Mouse (Mus musculus): ENCODE data around the gene Dcun1d2. TPM values are rescaled to one million over a fixed set of nuclear protein-coding genes. Genes with fewer than 3 reads are reported as not detected.

The Dcun1d2 gene
- polyA plus RNA-seq, 1 experiment from 2014 or later: 11.1 TPM

DNA sequence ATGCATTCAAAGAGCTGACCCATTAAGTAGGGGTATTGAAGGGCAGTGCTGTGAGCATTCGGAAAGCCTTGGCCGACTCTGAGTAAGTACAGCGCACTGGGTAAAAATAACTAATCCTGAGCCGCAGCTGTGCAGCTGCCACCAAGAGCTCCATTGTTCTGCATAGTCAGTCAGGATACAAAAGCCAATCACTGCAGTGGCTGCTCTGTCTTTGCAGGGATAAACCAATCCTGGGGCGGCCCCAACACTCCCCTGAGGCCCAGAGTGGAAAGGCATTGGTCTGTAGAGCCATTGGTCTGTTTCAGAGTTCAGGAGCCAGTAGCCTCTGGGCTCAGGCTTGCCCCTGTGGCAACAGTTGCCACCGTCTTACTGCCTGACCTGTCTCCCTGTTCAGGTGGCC is 61.6 kb downstream of the Dcun1d2 start:
- Histone ChIP-seq H3K9ac (no peak overlapping the region), H3K9me3 (replicated peaks) (no peaks in the 10 kb centered on the region), H3K4me3 (replicated peaks) (no peak overlapping the region), H3K4me2 (no peak overlapping the region), H3K27me3 (peaks cover 29% of the 10 kb centered on the region), H3K36me3 (no peaks in the 10 kb centered on the region), H3K27ac (no peak overlapping the region), H3K4me1 (replicated peaks) (no peaks in the 10 kb centered on the region)
- no peak for DNase-seq
- WGBS (ENCODE audit: insufficient replicate concordance): 64% methylated on average over 6 of the region's 6 CpGs
- no peak for ATAC-seq (ENCODE audit: low read depth)

DNA sequence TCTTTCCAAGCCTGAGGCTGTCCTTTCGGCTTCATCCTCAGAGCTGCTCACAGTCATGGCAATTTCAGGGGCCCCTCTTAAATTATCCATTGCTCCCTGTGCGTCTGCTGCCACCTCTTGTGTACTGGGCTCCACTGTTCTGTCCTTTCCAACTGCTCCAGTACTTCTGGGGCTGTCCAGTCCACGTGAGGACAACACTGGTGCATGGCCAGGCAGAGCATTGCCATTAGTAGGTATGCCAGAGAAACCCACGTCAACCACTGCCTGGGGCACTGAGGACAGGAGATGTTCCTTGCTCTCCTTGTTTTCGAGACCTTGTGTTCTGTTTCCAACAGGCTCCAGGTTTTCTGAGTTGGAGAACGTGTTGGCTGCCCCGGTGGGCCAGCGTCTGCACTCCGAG is 63.5 kb downstream of the Dcun1d2 start:
- no peaks in the 10 kb centered on the region for H3K4me1 ChIP-seq (replicated peaks)
- H3K27ac ChIP-seq: no peak overlapping the region
- H3K4me3 ChIP-seq (replicated peaks): no peak overlapping the region
- DNase-seq (no peak), ATAC-seq (ENCODE audit: low read depth) (no peak)
- H3K9me3 ChIP-seq (replicated peaks): no peaks in the 10 kb centered on the region
- no peak overlapping the region for H3K4me2 ChIP-seq
- no peak overlapping the region for H3K9ac ChIP-seq
- H3K27me3 ChIP-seq: peaks cover 25% of the 10 kb centered on the region
- H3K36me3 ChIP-seq: no peaks in the 10 kb centered on the region
- WGBS (ENCODE audit: insufficient replicate concordance): 63% methylated on average over 9 of the region's 9 CpGs

- Histone ChIP-seq H3K27me3 (no peaks in the 10 kb centered on the region; the same call in 1 of the 2 replicates), H3K9me3 (replicated peaks) (no peaks in the 10 kb centered on the region), H3K27ac (no peak overlapping the region), H3K36me3 (no peaks in the 10 kb centered on the region), H3K4me2 (no peak overlapping the region), H3K4me1 (replicated peaks) (peaks cover 10% of the 10 kb centered on the region), H3K9ac (no peak overlapping the region), H3K4me3 (replicated peaks) (no peak overlapping the region)
- ATAC-seq (ENCODE audit: low read depth) (no peak), DNase-seq (no peak)
- 65% methylated on average over 4 of the region's 4 CpGs for WGBS (ENCODE audit: insufficient replicate concordance)
These were observed 69.5 kb downstream of the Dcun1d2 start for GRCm38 (mm10) chr8:13218441-13218840.

GRCm38 (mm10) chr8:13217986-13218385 is 69.9 kb downstream of the Dcun1d2 start:
- no peak for DNase-seq
- H3K9ac ChIP-seq: no peak overlapping the region
- H3K4me3 ChIP-seq (replicated peaks): no peak overlapping the region
- H3K4me2 ChIP-seq: no peak overlapping the region
- no peaks in the 10 kb centered on the region for H3K27me3 ChIP-seq
- H3K27ac ChIP-seq: no peak overlapping the region
- peaks cover 15% of the 10 kb centered on the region for H3K4me1 ChIP-seq (replicated peaks)
- no peak for ATAC-seq (ENCODE audit: low read depth)
- no peaks in the 10 kb centered on the region for H3K9me3 ChIP-seq (replicated peaks)
- H3K36me3 ChIP-seq: no peaks in the 10 kb centered on the region

DNA sequence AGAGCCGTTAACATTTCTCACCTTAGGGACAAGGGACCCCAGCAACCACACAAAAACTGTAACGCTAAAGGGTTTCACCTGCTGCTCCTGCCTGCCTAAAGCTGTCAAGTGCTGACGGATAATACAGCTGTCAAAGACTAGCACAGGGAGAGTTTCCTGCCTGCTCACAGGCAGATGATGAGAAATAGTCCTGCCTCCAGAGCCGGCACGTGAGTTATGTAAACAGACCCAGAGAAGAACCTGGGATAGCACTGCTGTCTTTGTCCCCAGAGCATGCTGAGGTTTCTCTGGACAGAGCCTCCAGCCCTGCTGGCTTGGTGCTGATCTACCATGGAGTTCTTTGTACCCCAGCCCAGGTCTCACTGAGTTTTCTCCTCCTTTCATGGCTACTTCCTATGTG is 70.8 kb downstream of the Dcun1d2 start:
- WGBS (ENCODE audit: insufficient replicate concordance): 48% methylated on average over 5 of the region's 5 CpGs
- no peak for DNase-seq
- no peak overlapping the region for H3K27ac ChIP-seq

DNA sequence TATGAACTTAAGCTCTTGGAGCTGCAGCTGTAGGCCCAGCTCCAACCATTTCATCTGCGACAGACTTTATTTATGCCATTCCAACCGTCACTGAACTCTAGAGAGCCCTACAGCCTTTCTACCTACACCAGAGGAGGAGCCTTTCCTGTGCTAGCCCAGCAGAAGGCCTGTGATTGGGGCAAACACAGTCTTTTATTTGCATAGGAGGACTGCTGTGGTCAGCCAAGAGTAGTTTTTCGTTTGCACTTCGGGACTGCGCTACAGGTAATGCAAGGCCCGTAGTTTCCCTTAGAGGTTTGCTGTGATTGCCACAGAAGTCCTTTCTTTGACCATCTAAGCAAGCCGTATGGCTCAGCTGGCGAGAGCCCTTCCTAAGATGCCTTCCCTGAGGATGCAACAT is 71.5 kb downstream of the Dcun1d2 start:
- Histone ChIP-seq H3K9ac (no peak overlapping the region), H3K4me2 (no peak overlapping the region), H3K4me1 (replicated peaks) (peaks cover 16% of the 10 kb centered on the region), H3K4me3 (replicated peaks) (no peak overlapping the region), H3K27ac (no peak overlapping the region), H3K9me3 (replicated peaks) (no peaks in the 10 kb centered on the region), H3K36me3 (no peaks in the 10 kb centered on the region), H3K27me3 (no peaks in the 10 kb centered on the region)
- ATAC-seq (ENCODE audit: low read depth) (no peak), DNase-seq (no peak)
- 65% methylated on average over 8 of the region's 8 CpGs for WGBS (ENCODE audit: insufficient replicate concordance)

More for the DNA sequence above, 70.8 kb downstream of the Dcun1d2 start:
- Histone ChIP-seq H3K9me3 (replicated peaks) (no peaks in the 10 kb centered on the region), H3K4me3 (replicated peaks) (no peak overlapping the region), H3K27me3 (no peaks in the 10 kb centered on the region), H3K4me1 (replicated peaks) (peaks cover 15% of the 10 kb centered on the region), H3K9ac (no peak overlapping the region), H3K4me2 (no peak overlapping the region), H3K36me3 (no peaks in the 10 kb centered on the region)
- ATAC-seq (ENCODE audit: low read depth): no peak

DNA sequence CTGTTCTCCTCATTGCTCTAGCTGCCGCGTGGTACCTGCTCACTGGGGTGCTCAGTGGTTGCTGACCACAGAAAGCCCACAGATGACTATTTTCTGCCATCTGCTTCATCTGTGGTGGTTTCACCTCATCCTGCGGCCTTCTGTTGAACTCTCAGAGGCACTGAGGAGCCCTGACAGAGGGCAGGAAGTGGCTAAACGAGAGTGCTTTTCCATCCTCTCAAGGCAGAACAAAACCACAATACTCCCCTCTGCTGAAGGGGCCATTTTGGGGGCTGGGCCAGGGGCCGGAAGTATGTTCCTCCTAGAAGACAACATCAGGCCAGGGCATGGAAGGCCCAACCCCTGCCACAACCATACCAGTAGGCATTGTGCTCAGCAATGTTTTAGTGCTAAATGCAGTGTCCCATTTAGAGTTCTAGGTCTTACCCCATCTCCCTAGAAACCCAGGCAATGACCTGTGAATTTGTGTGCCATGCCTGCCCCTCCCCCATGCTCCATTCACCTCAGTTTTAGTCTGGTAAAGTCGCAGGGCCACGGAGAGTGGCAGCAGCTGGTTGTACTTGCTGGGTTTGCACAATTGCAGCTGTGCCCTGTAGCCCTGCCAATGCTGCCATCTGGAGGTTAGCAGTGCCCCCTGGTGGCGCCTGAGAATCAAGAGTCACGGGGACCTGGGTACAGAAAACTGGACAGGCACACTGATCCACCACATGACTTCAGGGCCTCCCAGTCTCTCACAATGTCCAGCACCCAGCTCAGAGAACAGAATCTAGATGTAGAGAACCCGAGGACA is 74.3 kb downstream of the Dcun1d2 start:
- Histone ChIP-seq H3K4me1 (replicated peaks) (peaks cover 42% of the 10 kb centered on the region), H3K9ac (peak overlapping the region; percentile 18; the same call in 1 of the 2 replicates), H3K4me3 (replicated peaks) (no peak overlapping the region), H3K9me3 (replicated peaks) (no peaks in the 10 kb centered on the region), H3K4me2 (peak overlapping the region; percentile 33), H3K27me3 (no peaks in the 10 kb centered on the region), H3K27ac (peak overlapping the region; percentile 51; the same call in 1 of the 2 replicates), H3K36me3 (no peaks in the 10 kb centered on the region)
- 6% methylated on average over 10 of the region's 10 CpGs for WGBS (ENCODE audit: insufficient replicate concordance)
- ATAC-seq (ENCODE audit: low read depth): peak; percentile 66
- DNase-seq: peak; percentile 78

- 90% methylated on average over 1 of the region's 1 CpGs for WGBS (ENCODE audit: insufficient replicate concordance)
- Histone ChIP-seq H3K36me3 (no peaks in the 10 kb centered on the region), H3K9me3 (replicated peaks) (no peaks in the 10 kb centered on the region), H3K4me2 (peak overlapping the region; percentile 44; the same call in 1 of the 2 replicates), H3K27ac (peak overlapping the region; percentile 90), H3K4me3 (replicated peaks) (no peak overlapping the region), H3K4me1 (replicated peaks) (peaks cover 81% of the 10 kb centered on the region), H3K9ac (peak overlapping the region; percentile 12), H3K27me3 (no peaks in the 10 kb centered on the region)
- ATAC-seq (ENCODE audit: low read depth) (no peak), DNase-seq (no peak)
These were observed 78.2 kb downstream of the Dcun1d2 start for GRCm38 (mm10) chr8:13209770-13210169.

DNA sequence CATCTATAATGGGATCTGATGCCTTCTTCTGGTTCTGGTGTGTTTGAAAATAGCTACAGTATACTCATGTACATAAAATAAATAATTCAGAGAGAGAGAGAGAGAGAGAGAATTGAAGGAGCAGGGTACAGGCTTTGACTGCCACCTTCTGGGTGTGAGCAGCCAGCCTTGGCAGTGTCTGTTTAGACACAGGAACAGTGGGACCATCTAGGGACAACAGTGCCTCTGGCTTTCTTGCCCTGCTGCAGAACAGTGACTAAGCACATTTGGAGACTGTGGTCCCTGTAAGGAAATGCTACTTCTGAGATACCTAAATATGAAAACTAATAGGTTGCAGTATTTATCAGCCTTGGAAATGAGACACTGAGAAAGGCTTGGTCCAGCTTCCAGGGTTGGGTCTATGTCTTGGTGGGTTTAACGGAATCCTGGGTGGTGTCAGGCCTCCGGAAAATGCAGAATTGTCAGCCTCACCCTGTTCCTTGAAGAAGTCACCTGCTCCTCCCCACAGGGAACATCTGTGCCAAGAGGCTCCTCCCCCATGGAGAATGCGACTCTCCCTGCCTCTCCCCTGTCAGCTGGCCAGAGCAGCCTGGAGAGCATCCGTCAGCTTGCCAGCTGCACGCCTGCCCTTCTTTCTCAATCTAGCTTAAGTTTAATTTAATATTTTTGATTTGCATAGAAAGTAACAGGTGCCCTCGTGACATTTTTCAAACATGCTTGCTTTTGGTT is 79.1 kb downstream of the Dcun1d2 start:
- peak overlapping the region; percentile 12; the same call in 1 of the 2 replicates for H3K9ac ChIP-seq
- H3K27me3 ChIP-seq: no peaks in the 10 kb centered on the region
- no peaks in the 10 kb centered on the region for H3K9me3 ChIP-seq (replicated peaks)
- H3K36me3 ChIP-seq: peaks cover 5% of the 10 kb centered on the region; the same call in 1 of the 2 replicates
- 37% methylated on average over 6 of the region's 6 CpGs for WGBS (ENCODE audit: insufficient replicate concordance)
- H3K27ac ChIP-seq: peak overlapping the region; percentile 90
- peak; percentile 59 for DNase-seq
- H3K4me1 ChIP-seq (replicated peaks): peaks cover 84% of the 10 kb centered on the region
- H3K4me2 ChIP-seq: peak overlapping the region; percentile 44
- ATAC-seq (ENCODE audit: low read depth): peak; percentile 73
- no peak overlapping the region for H3K4me3 ChIP-seq (replicated peaks)

DNA sequence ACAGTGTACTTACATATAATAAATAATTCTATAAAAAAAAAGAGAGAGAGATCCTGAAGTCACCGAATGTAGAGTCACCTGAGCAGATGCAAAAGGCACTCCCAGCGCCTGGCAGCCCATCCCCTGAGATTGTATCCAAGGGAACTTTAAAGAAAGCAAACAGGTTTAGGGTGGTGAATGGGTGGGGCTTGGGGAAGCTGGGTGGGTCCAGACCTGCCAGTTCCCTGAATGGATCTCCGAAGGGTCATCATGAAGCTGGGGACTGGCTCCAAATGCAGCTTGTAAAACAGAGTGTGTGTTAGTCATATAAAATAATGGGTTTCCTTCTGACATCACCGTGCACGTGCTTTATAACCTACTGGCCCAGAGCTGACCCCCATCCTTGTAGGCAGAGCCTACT is 81.6 kb downstream of the Dcun1d2 start:
- Histone ChIP-seq H3K36me3 (peaks cover 9% of the 10 kb centered on the region; the same call in 1 of the 2 replicates), H3K4me3 (replicated peaks) (no peak overlapping the region), H3K9ac (peak overlapping the region; percentile 53; the same call in 1 of the 2 replicates), H3K27me3 (no peaks in the 10 kb centered on the region), H3K27ac (peak overlapping the region; percentile 90), H3K4me1 (replicated peaks) (peaks cover 94% of the 10 kb centered on the region), H3K9me3 (replicated peaks) (no peaks in the 10 kb centered on the region), H3K4me2 (peak overlapping the region; percentile 64)
- WGBS (ENCODE audit: insufficient replicate concordance): 31% methylated on average over 5 of the region's 5 CpGs
- ATAC-seq (ENCODE audit: low read depth): no peak
- no peak for DNase-seq
